Mouse (Mus musculus) thymus, adult 2 months (tissue): ENCODE results near the gene Pknox2.

Experiments used
- CTCF ChIP-seq: fragments of 200-500 bp; IDR thresholded peaks from 2 replicates; pipeline ENCODE4 v1.5.1; 2012; ENCODE audit warnings: mild to moderate bottlenecking, control low read depth, low read length, moderate library complexity, borderline replicate concordance; ENCODE audit not compliant: control insufficient read depth, poor library complexity, insufficient read depth; ENCODE audit errors: extremely low read depth
- POLR2A ChIP-seq: fragments of 200-500 bp; IDR thresholded peaks from 2 replicates; pipeline ENCODE4 v1.6.1; 2012; ENCODE audit warnings: mild to moderate bottlenecking, low read length, control low read depth, moderate library complexity; ENCODE audit not compliant: control insufficient read depth, poor library complexity, insufficient read depth; ENCODE audit errors: extremely low read depth

- TF ChIP-seq CTCF: no peak
- no peak for TF ChIP-seq POLR2A
Measured at GRCm38 (mm10) chr9:36938601-36939078, 208.6 kb downstream of the Pknox2 start.
